Mouse (Mus musculus): ENCODE measurements around the gene Atxn2.

Gene Atxn2

GRCm38 (mm10) chr5:121856740-121857139 lies 145.6 kb downstream of the Atxn2 start:
- no peak for DNase-seq (ENCODE audit: low spot score in 2 of 2)

- no peak for DNase-seq (ENCODE audit: low spot score in 2 of 2)
Measured at GRCm38 (mm10) chr5:121858427-121858826, 147.3 kb downstream of the Atxn2 start.

GRCm38 (mm10) chr5:121861964-121862363 lies 150.8 kb downstream of the Atxn2 start:
- DNase-seq (ENCODE audit: low spot score in 2 of 2): no peak

- no peak for DNase-seq (ENCODE audit: low spot score in 2 of 2)
Measured at GRCm38 (mm10) chr5:121864330-121864729, 153.2 kb downstream of the Atxn2 start.

Measured in spleen, postnatal 36 days (tissue).